Mouse (Mus musculus): Measurements from ENCODE around the gene Olfr360.
"Not testable (repeated sequence)": the region's sequence is repeated elsewhere in the genome, so short reads cannot be mapped to it uniquely, and the experiment has no call there.

DNA sequence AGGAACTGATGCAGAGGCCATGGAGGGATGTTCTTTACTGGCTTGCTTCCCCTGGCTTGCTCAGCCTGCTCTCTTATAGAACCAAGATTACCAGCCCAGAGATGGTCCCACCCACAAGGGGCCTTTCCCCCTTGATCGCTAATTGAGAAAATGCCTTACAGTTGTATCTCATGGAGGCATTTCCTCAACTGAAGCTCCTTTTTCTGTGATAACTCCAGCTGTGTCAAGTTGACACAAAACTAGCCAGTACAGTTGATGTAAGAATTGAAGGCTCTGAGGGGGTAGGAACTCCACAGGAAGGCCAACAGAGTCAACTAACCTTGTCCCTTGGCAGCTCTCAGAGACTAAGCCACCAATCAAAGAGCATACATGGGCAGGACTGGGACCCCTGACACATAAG is 23.6 kb downstream of the Olfr360 start, which contains the start of gene Olfr361:
- TF ChIP-seq POLR2A (IDR thresholded peaks at IDR 0.05; ENCODE audit: low read depth, low read length); CTCF (IDR thresholded peaks at IDR 0.05; ENCODE audit: extremely low read depth, insufficient read length, insufficient replicate concordance, low read depth, low read length): not testable (repeated sequence)

Measured in small intestine, adult 2 months (tissue).